Mouse (Mus musculus): Measurements from ENCODE around the gene Ovca2. TPM values are rescaled to one million over a fixed set of nuclear protein-coding genes. Genes with fewer than 3 reads are reported as not detected.

Ovca2 gene
- total RNA-seq, 1 experiment: 14.8 TPM

GRCm38 (mm10) chr11:75196131-75196530 lies 17.5 kb upstream of the Ovca2 start:
- TF ChIP-seq HCFC1 (IDR thresholded peaks at IDR 0.05; ENCODE audit: borderline replicate concordance, insufficient read depth, low read length) (no peak), ZC3H11A (IDR thresholded peaks at IDR 0.05; ENCODE audit: borderline replicate concordance, low read depth, low read length) (no peak), CHD2 (IDR thresholded peaks at IDR 0.05; ENCODE audit: low read depth, low read length) (no peak), ZNF384 (IDR thresholded peaks at IDR 0.05; ENCODE audit: low read depth, low read length) (no peak), MAFK (IDR thresholded peaks at IDR 0.05; ENCODE audit: insufficient read depth, low read depth, low read length) (no peak)
- Histone ChIP-seq H3K4me3 (ENCODE audit: insufficient read depth in 1 of 2, low read depth in 1 of 2, low read length in 2 of 2, poor library complexity in 1 of 2, severe bottlenecking in 1 of 2) (no peak overlapping the region), H3K27ac (ENCODE audit: insufficient read depth, low read depth, low read length, poor library complexity, severe bottlenecking) (no peak overlapping the region), H3K9ac (ENCODE audit: insufficient read depth, low read depth, low read length, poor library complexity, severe bottlenecking) (no peak overlapping the region), H3K9me3 (ENCODE audit: control insufficient read depth, insufficient read depth, low read depth, low read length) (no peaks in the 10 kb centered on the region), H3K36me3 (ENCODE audit: control insufficient read depth, insufficient read depth, low read length, poor library complexity, severe bottlenecking) (no peaks in the 10 kb centered on the region), H3K4me1 (ENCODE audit: control insufficient read depth in 2 of 2, insufficient read depth in 2 of 2, low read length in 2 of 2, poor library complexity in 1 of 2) (peaks cover 2 to 16% of the 10 kb centered on the region in 2 experiments; a peak in 3 of 4 replicates)
- in situ Hi-C loops (cut with MboI; ENCODE audit: low sequenced_read_pairs in 2 of 2, unreplicated experiment in 2 of 2): no loop called here
- DNase-seq (ENCODE audit: low read depth, low spot score): no peak

- H3K4me1 ChIP-seq (ENCODE audit: control insufficient read depth in 2 of 2, insufficient read depth in 2 of 2, low read length in 2 of 2, poor library complexity in 1 of 2): peaks cover 2 to 20% of the 10 kb centered on the region in 2 experiments; a peak in 3 of 4 replicates
- no peaks in the 10 kb centered on the region for H3K9me3 ChIP-seq (ENCODE audit: control insufficient read depth, insufficient read depth, low read depth, low read length)
- in situ Hi-C loops (cut with MboI; ENCODE audit: low sequenced_read_pairs in 2 of 2, unreplicated experiment in 2 of 2): loop anchor here (5.0 kb wide), 1 partner anchor 97 kb away; no protein-coding TSS in a partner anchor
- H3K36me3 ChIP-seq (ENCODE audit: control insufficient read depth, insufficient read depth, low read length, poor library complexity, severe bottlenecking): no peaks in the 10 kb centered on the region
- H3K9ac ChIP-seq (ENCODE audit: insufficient read depth, low read depth, low read length, poor library complexity, severe bottlenecking): peak overlapping the region; percentile 56; the same call in 1 of the 2 replicates
- no peak for TF ChIP-seq CHD2 (IDR thresholded peaks at IDR 0.05; ENCODE audit: low read depth, low read length)
- no peak for TF ChIP-seq HCFC1 (IDR thresholded peaks at IDR 0.05; ENCODE audit: borderline replicate concordance, insufficient read depth, low read length)
- TF ChIP-seq ZC3H11A (IDR thresholded peaks at IDR 0.05; ENCODE audit: borderline replicate concordance, low read depth, low read length): no peak
- no peak for TF ChIP-seq MAFK (IDR thresholded peaks at IDR 0.05; ENCODE audit: insufficient read depth, low read depth, low read length)
- TF ChIP-seq ZNF384 (IDR thresholded peaks at IDR 0.05; ENCODE audit: low read depth, low read length): no peak
- no peak overlapping the region for H3K27ac ChIP-seq (ENCODE audit: insufficient read depth, low read depth, low read length, poor library complexity, severe bottlenecking)
- DNase-seq (ENCODE audit: low read depth, low spot score): peak; percentile 95
- peak overlapping the region; percentile 62 to 77 for H3K4me3 ChIP-seq (ENCODE audit: insufficient read depth in 1 of 2, low read depth in 1 of 2, low read length in 2 of 2, poor library complexity in 1 of 2, severe bottlenecking in 1 of 2)
These were observed 16.3 kb upstream of the Ovca2 start for GRCm38 (mm10) chr11:75194850-75195461.

DNA sequence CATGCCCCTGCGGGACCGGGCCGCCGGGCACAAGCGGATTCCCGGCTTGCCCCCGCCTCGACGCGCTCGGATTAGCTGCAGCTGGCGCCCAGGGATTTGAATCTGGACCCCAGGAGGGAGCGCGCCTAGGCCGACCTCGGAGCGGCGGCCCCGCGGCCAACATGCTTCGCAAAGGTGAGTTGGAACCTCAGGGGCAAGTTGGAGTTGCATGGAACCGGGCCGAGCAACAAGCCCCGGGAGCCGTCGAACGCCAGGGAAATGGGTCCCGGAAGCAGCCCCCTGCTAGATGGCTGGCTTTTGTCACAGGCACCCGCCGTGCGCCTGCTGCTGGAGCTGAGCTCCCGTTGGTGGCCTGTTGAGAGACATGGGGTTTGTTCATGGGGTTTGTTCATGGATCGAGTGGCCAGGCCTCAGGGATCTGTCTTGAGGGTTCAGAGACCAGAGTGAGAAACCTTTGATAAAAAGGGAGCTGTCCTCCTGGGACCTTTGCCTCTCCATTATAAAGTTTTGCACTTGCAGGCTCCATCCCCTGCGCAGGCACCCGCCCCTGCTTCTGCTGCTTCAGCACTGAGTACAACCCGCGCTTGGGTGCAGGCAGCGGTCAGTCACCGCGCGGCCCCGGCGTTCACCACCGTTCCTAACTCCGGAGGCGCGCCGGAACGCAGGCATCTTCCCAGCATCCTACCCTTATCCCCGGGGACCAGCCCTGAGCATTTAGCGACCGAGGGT lies 15.7 kb upstream of the Ovca2 start:
- DNase-seq (ENCODE audit: low read depth, low spot score): no peak
- Histone ChIP-seq H3K9ac (ENCODE audit: insufficient read depth, low read depth, low read length, poor library complexity, severe bottlenecking) (peak overlapping the region; percentile 56), H3K9me3 (ENCODE audit: control insufficient read depth, insufficient read depth, low read depth, low read length) (no peaks in the 10 kb centered on the region), H3K27ac (ENCODE audit: insufficient read depth, low read depth, low read length, poor library complexity, severe bottlenecking) (no peak overlapping the region), H3K4me1 (ENCODE audit: control insufficient read depth in 2 of 2, insufficient read depth in 2 of 2, low read length in 2 of 2, poor library complexity in 1 of 2) (peaks cover 2 to 20% of the 10 kb centered on the region in 2 experiments; a peak in 3 of 4 replicates), H3K36me3 (ENCODE audit: control insufficient read depth, insufficient read depth, low read length, poor library complexity, severe bottlenecking) (no peaks in the 10 kb centered on the region), H3K4me3 (ENCODE audit: insufficient read depth in 1 of 2, low read depth in 1 of 2, low read length in 2 of 2, poor library complexity in 1 of 2, severe bottlenecking in 1 of 2) (peak overlapping the region; percentile 62 to 77)
- no peak for TF ChIP-seq ZC3H11A (IDR thresholded peaks at IDR 0.05; ENCODE audit: borderline replicate concordance, low read depth, low read length)
- no peak for TF ChIP-seq MAFK (IDR thresholded peaks at IDR 0.05; ENCODE audit: insufficient read depth, low read depth, low read length)
- no peak for TF ChIP-seq ZNF384 (IDR thresholded peaks at IDR 0.05; ENCODE audit: low read depth, low read length)
- no peak for TF ChIP-seq HCFC1 (IDR thresholded peaks at IDR 0.05; ENCODE audit: borderline replicate concordance, insufficient read depth, low read length)
- no peak for TF ChIP-seq CHD2 (IDR thresholded peaks at IDR 0.05; ENCODE audit: low read depth, low read length)
- in situ Hi-C loops (cut with MboI; ENCODE audit: low sequenced_read_pairs in 2 of 2, unreplicated experiment in 2 of 2): loop anchor here (5.0 kb wide), 1 partner anchor 98 kb away; no protein-coding TSS in a partner anchor

- peaks cover 2 to 20% of the 10 kb centered on the region in 2 experiments; a peak in 3 of 4 replicates for H3K4me1 ChIP-seq (ENCODE audit: control insufficient read depth in 2 of 2, insufficient read depth in 2 of 2, low read length in 2 of 2, poor library complexity in 1 of 2)
- H3K27ac ChIP-seq (ENCODE audit: insufficient read depth, low read depth, low read length, poor library complexity, severe bottlenecking): no peak within 1 kb of the TSS
- in situ Hi-C loops (cut with MboI; ENCODE audit: low sequenced_read_pairs in 2 of 2, unreplicated experiment in 2 of 2): loop anchor here (5.0 kb wide), 1 partner anchor 99 kb away; no protein-coding TSS in a partner anchor
These were observed 14.8 kb upstream of the Ovca2 start, which contains the start of gene Rtn4rl1 for GRCm38 (mm10) chr11:75193256-75194071. Gene Rtn4rl1 (plus strand): TSS chr11:75193783.

More at GRCm38 (mm10) chr11:75193256-75194071, 14.8 kb upstream of the Ovca2 start, which contains the start of gene Rtn4rl1:
- H3K9ac ChIP-seq (ENCODE audit: insufficient read depth, low read depth, low read length, poor library complexity, severe bottlenecking): peak within 1 kb of the TSS; percentile 56
- DNase-seq (ENCODE audit: low read depth, low spot score): no peak
- H3K9me3 ChIP-seq (ENCODE audit: control insufficient read depth, insufficient read depth, low read depth, low read length): no peaks in the 10 kb centered on the region
- no peaks in the 10 kb centered on the region; the same call in 1 of the 2 replicates for H3K36me3 ChIP-seq (ENCODE audit: control insufficient read depth, insufficient read depth, low read length, poor library complexity, severe bottlenecking)
- no peak for TF ChIP-seq ZNF384 (IDR thresholded peaks at IDR 0.05; ENCODE audit: low read depth, low read length)
- no peak for TF ChIP-seq HCFC1 (IDR thresholded peaks at IDR 0.05; ENCODE audit: borderline replicate concordance, insufficient read depth, low read length)
- TF ChIP-seq CHD2 (IDR thresholded peaks at IDR 0.05; ENCODE audit: low read depth, low read length): no peak
- no peak for TF ChIP-seq ZC3H11A (IDR thresholded peaks at IDR 0.05; ENCODE audit: borderline replicate concordance, low read depth, low read length)
- no peak for TF ChIP-seq MAFK (IDR thresholded peaks at IDR 0.05; ENCODE audit: insufficient read depth, low read depth, low read length)
- peak within 1 kb of the TSS; percentile 62 to 77 for H3K4me3 ChIP-seq (ENCODE audit: insufficient read depth in 1 of 2, low read depth in 1 of 2, low read length in 2 of 2, poor library complexity in 1 of 2, severe bottlenecking in 1 of 2)
